Mouse (Mus musculus) liver, embryonic 11.5 days (tissue): ENCODE data around the gene Fto. TPM values are rescaled to one million over a fixed set of nuclear protein-coding genes. Genes with fewer than 3 reads are reported as not detected.
A peak's percentile ranks its signal among the peaks of the same experiment; 100 is the strongest.

ENCODE experiments used
- ATAC-seq: fragments of 200-750 bp; cut with Nextera tagmentation; replicated peaks from 2 replicates; pipeline ENCODE4 v1.8.0; 2017; ENCODE audit warnings: moderate number of reproducible peaks, mild to moderate bottlenecking, moderate TSS enrichment, moderate library complexity; ENCODE audit not compliant: low FRiP score
- DNase-seq: peaks from one replicate; pipeline ENCODE4 v3.0.0-alpha.2; 2017; ENCODE audit warnings: low spot score
- H3K27ac ChIP-seq: fragments of 300-500 bp; sonication (generic); 2 replicates; pipeline ENCODE4 v1.5.1; 2014; ENCODE audit warnings: mild to moderate bottlenecking, low read depth, low read length, control low read depth
- H3K27me3 ChIP-seq: fragments of 300-500 bp; sonication (generic); replicated peaks from 2 replicates; pipeline ENCODE4 v1.6.1; 2014; ENCODE audit warnings: low read length, mixed read lengths; ENCODE audit not compliant: control insufficient read depth, insufficient read depth
- H3K36me3 ChIP-seq: fragments of 300-500 bp; sonication (generic); 2 replicates; pipeline ENCODE4 v1.6.1; 2014; ENCODE audit warnings: mild to moderate bottlenecking, low read length, moderate library complexity, mixed read lengths; ENCODE audit not compliant: control insufficient read depth, insufficient read depth
- H3K4me1 ChIP-seq: fragments of 300-500 bp; sonication (generic); replicated peaks from 2 replicates; pipeline ENCODE4 v1.6.1; 2014; ENCODE audit warnings: low read length, mixed read lengths; ENCODE audit not compliant: control insufficient read depth, insufficient read depth
- H3K4me2 ChIP-seq: fragments of 300-500 bp; sonication (generic); 2 replicates; pipeline ENCODE4 v1.6.1; 2014; ENCODE audit warnings: mild to moderate bottlenecking, control low read depth, moderate library complexity
- H3K4me3 ChIP-seq: fragments of 300-500 bp; sonication (generic); 2 replicates; pipeline ENCODE4 v1.5.1; 2014; ENCODE audit warnings: low read depth, low read length, control low read depth
- H3K9ac ChIP-seq: fragments of 300-500 bp; sonication (generic); 2 replicates; pipeline ENCODE4 v1.6.1; 2014; ENCODE audit warnings: low read depth, low read length, control low read depth
- H3K9me3 ChIP-seq: fragments of 300-500 bp; sonication (generic); 2 replicates; pipeline ENCODE4 v1.6.1; 2016; ENCODE audit warnings: low read length, inconsistent platforms, mixed read lengths; ENCODE audit not compliant: control insufficient read depth
- WGBS: fragments of 180-500 bp; shearing (Covaris S2); extraction: QIAGEN DNeasy Blood & Tissue Kit; methylation state at CpG from one replicate; pipeline ENCODE4 v1.1.7; 2014; 5-methylcytosine and 5-hydroxymethylcytosine counted together
- polyA plus RNA-seq: library from polyadenylated mRNA; unstranded; fragments of >200 nt; fragmentation: Nextera tagmentation; extraction: Ambion mirVana; gene quantifications from 2 replicates; pipeline ENCODE4 v1.2.1, GENCODE M21; 2014

The Fto gene
- polyA plus RNA-seq, 1 experiment from 2014 or later: 56.1 TPM

DNA sequence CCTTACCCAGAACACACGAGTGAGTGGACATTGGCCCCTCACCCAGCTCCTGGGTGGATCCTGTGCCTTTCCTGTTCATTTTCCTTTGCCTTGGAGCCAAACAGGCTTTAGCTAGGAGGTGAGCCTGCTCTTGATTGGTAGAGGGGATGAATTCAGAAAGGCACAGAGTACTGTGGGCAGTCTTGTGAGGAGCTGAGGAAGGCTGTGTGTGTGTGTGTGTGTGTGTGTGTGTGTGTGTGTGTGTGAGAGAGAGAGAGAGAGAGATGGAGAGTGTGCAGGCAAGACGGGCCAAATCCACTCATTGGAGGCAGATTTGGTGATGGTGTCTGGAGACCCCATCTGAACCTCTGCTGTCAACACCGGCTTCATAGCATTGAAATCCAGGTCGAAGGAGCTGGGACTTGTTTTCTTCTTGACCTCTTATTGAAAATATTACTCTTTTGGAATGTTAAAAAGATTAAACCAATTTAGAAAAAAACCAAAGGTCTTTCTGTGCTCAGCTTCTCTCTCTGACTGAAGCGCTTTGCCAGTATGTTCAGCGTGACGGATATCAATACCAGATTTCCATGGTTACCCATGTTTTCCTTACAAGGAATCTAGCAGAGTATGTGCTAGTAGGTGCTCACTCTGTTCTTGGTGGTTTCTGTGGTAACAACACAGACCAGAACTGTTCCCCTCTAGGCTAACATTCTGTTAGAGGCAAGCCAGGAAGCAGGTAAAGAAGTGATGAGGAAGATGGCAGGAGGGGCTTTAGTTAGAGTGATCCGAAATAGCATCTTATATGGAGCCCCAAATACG, 59.7 kb downstream of the Fto start:
- Histone ChIP-seq H3K4me3 (no peak overlapping the region), H3K27ac (no peak overlapping the region), H3K27me3 (no peaks in the 10 kb centered on the region), H3K4me1 (peaks cover 34% of the 10 kb centered on the region), H3K9ac (no peak overlapping the region), H3K4me2 (no peak overlapping the region), H3K36me3 (no peaks in the 10 kb centered on the region), H3K9me3 (no peaks in the 10 kb centered on the region)
- DNase-seq (no peak), ATAC-seq (no peak)
- 86% methylated on average over 9 of the region's 9 CpGs for WGBS

DNA sequence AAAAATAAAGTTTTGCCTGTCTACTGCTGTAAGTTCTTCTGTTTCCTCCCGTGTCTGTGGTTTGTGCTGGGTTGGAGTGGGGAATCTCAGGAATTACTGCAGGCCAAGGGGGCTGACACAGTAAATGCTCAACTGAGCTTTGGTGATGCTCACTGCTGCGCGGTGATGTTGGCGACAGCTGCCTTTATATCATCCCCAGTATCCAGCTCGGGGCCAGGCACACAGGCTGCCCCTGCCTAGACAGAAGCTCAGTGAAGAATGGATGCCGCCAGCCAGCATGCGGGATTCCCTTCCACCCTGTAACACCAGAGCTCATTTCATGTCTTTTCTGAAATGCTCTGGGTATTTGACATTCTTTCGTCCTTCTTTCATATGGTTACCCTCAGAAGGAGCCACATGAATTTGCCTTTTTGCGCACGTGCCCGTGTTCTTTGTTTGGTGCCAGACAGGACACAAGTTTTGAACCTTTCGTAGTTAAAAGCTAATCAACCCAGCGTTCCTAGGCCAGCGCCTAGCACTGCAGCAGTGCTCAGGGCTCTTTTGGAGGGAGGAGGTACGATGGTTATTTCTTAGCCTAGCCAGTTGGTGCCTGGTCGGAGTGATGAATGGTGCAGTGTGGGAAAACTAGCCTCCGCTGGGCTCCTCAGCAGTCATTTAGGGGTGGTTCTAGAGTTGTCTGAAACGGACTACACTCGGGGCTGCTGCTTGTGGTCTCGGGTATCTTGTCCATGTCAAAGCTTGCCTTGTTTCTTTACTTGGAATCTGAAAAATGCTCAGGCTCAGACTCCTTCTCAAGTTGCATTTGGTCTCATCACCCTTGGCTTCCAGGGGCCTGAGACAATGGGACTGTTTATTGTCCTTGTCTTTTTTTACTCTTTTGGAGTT, 62.0 kb downstream of the Fto start:
- no peak for DNase-seq
- Histone ChIP-seq H3K27me3 (no peaks in the 10 kb centered on the region), H3K4me1 (peaks cover 49% of the 10 kb centered on the region), H3K4me2 (no peak overlapping the region), H3K9me3 (no peaks in the 10 kb centered on the region), H3K27ac (no peak overlapping the region), H3K4me3 (no peak overlapping the region), H3K36me3 (no peaks in the 10 kb centered on the region), H3K9ac (no peak overlapping the region)
- no peak for ATAC-seq
- WGBS: 65% methylated on average over 20 of the region's 20 CpGs

DNA sequence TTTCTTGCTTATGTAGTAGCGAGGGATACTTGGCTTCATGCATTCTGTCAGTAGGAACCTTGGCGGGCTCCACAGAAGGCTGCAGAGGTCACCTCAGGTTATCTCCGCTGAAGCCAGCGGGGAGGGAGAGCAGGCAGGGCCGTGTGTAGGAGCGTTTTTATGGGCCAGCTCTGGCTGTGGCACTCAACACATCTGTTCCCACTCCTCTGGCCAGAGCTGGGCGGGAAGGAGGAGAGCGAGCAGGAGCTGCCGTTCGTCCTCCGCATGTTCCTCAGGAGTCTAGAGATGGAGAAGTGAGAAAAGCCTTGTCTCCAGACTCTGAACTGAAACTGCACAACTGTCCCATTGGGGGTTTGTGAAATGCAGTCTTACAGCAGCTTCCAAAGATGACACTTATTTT, 63.5 kb downstream of the Fto start:
- peaks cover 57% of the 10 kb centered on the region for H3K4me1 ChIP-seq
- H3K27me3 ChIP-seq: no peaks in the 10 kb centered on the region
- no peak overlapping the region for H3K4me3 ChIP-seq
- no peaks in the 10 kb centered on the region for H3K9me3 ChIP-seq
- no peak for DNase-seq
- peak; percentile 38; the same call in 1 of the 2 replicates for ATAC-seq
- WGBS: 20% methylated on average over 11 of the region's 11 CpGs
- no peaks in the 10 kb centered on the region for H3K36me3 ChIP-seq
- no peak overlapping the region for H3K27ac ChIP-seq
- H3K4me2 ChIP-seq: peak overlapping the region; percentile 40
- no peak overlapping the region for H3K9ac ChIP-seq

DNA sequence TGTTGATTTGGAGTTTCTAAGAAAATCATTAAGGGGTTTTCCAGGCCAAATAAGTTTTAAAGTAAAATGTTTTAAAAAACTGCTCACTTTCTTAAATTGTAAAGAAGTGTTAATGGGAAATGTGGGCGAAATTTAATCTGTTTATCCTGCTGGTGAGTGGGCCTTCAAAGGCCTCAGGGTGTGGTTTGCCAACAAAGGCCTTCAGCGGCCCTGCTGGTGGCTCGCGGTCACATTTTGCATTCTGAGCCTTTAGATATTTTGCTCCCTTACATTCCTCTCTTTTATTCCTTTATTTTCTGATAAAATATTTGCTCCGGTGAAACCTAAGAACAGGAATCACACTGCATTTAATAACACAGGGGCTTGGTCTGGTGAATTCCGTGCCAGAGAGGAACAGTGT, 64.0 kb downstream of the Fto start:
- H3K9ac ChIP-seq: no peak overlapping the region
- H3K4me3 ChIP-seq: no peak overlapping the region
- no peaks in the 10 kb centered on the region for H3K27me3 ChIP-seq
- peak overlapping the region; percentile 28 for H3K4me2 ChIP-seq
- peaks cover 59% of the 10 kb centered on the region for H3K4me1 ChIP-seq
- no peaks in the 10 kb centered on the region for H3K36me3 ChIP-seq
- H3K9me3 ChIP-seq: no peaks in the 10 kb centered on the region
- 49% methylated on average over 6 of the region's 6 CpGs for WGBS
- no peak overlapping the region for H3K27ac ChIP-seq
- DNase-seq: no peak
- ATAC-seq: no peak

DNA sequence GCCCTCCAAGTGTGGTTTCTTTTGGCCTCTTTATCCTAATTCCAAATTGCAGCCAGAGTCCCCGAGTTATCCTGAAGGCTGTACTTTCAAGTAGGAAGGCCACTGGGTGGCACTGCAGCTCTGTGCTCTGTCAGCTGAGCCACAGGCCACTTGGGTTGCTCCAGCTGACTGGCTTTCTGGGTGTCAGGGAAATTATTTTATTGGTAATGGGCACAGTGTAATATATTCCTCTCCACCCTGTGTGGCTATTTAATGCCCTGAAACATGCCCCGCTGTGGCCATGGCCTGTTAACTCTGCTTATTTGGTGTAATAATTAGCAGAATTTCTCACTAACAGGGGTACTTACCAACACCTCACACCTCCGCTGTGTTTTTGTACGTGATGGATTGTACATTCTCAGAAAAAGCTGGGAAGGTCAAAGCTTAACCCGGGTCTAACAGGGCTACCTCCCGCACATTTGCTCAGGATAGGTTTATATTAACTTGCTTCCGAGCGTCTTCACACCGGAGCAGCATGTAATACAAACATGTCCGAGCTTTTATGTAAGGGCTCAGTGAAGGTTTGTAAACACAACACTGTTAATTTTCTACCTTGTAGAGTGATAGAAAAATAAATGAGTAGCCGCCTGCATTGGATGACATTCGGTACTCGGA, 65.6 kb downstream of the Fto start:
- no peaks in the 10 kb centered on the region for H3K36me3 ChIP-seq
- no peak overlapping the region for H3K9ac ChIP-seq
- 60% methylated on average over 13 of the region's 13 CpGs for WGBS
- no peaks in the 10 kb centered on the region for H3K27me3 ChIP-seq
- peaks cover 59% of the 10 kb centered on the region for H3K4me1 ChIP-seq
- peak; percentile 64 for DNase-seq
- peak overlapping the region; percentile 12; the same call in 1 of the 2 replicates for H3K4me2 ChIP-seq
- H3K4me3 ChIP-seq: no peak overlapping the region
- ATAC-seq: peak; percentile 34; the same call in 1 of the 2 replicates
- no peak overlapping the region for H3K27ac ChIP-seq
- H3K9me3 ChIP-seq: no peaks in the 10 kb centered on the region

DNA sequence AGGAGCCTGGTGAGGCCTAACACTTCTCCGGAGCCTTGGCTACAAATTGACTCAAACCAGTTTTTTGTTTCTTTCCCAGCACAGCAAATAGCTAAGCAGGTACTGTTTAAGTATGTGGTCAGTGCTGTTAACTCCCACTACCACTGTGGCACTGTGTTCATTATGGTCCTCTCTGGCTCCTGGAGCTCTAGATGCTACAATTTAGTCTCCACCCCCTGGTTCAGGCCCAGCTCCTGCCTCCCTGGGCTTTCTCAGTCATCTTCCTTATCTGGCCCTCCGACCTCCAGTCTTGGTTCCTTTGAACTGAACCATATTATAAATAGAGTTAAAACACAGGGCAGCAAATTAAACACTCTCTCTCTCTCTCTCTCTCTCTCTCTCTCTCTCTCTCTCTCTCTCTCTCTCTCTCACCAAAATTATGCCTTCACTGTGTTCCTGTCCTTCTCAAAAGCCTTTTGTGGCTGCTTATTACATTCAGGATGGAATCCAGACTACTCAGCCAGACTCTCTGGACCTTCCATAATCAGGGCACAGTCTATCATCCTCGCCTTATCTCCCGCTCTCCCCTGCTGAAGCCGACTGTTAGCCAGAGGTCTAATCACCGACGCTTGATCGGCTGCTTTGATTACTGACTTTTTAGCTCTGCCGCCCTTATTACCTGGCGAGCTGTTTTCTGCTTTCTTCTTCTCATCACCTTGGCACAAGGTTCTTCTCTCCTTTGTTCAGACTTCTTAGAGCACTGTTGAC, 67.6 kb downstream of the Fto start:
- WGBS: 22% methylated on average over 10 of the region's 10 CpGs
- DNase-seq: no peak
- Histone ChIP-seq H3K4me3 (no peak overlapping the region), H3K36me3 (no peaks in the 10 kb centered on the region), H3K27ac (peak overlapping the region; percentile 8; the same call in 1 of the 2 replicates), H3K4me2 (peak overlapping the region; percentile 39; the same call in 1 of the 2 replicates), H3K4me1 (peaks cover 56% of the 10 kb centered on the region), H3K9ac (no peak overlapping the region), H3K9me3 (no peaks in the 10 kb centered on the region), H3K27me3 (no peaks in the 10 kb centered on the region)
- ATAC-seq: no peak

DNA sequence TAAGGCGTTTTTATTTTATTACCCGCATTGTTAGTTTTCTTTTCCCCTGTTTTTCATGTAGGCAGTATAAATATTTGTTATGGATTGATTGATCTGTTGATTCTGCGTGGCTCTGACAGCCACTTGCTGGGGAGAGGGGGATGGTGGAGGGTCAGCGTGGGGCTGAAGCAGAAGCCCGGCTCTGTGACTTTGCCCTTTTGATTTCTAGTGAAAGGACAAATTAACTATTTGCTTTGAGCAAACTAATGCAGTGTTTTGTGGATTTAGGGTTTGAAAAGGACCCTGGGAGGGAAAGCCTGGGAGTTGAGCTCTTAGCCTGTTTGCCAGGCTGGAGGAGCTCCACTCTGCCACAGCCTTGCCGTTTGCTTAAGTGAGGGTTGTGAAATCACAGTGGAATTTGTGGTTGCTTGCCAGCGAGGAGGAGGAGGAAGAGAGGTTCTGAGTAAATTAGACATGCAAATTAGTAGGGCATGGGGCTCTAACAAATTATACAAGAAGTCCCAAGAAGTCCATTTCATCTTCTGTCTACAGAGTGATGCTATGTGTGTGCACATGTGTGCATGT, 68.3 kb downstream of the Fto start:
- 29% methylated on average over 7 of the region's 7 CpGs for WGBS
- H3K4me3 ChIP-seq: no peak overlapping the region
- H3K4me1 ChIP-seq: peaks cover 49% of the 10 kb centered on the region
- DNase-seq (no peak), ATAC-seq (0 out of 2 replicates have a peak, but pooled peaks have one; percentile 37)
- no peaks in the 10 kb centered on the region for H3K27me3 ChIP-seq
- H3K4me2 ChIP-seq: peak overlapping the region; percentile 39
- no peaks in the 10 kb centered on the region for H3K9me3 ChIP-seq
- H3K36me3 ChIP-seq: no peaks in the 10 kb centered on the region
- H3K9ac ChIP-seq: no peak overlapping the region
- H3K27ac ChIP-seq: peak overlapping the region; percentile 13; the same call in 1 of the 2 replicates

DNA sequence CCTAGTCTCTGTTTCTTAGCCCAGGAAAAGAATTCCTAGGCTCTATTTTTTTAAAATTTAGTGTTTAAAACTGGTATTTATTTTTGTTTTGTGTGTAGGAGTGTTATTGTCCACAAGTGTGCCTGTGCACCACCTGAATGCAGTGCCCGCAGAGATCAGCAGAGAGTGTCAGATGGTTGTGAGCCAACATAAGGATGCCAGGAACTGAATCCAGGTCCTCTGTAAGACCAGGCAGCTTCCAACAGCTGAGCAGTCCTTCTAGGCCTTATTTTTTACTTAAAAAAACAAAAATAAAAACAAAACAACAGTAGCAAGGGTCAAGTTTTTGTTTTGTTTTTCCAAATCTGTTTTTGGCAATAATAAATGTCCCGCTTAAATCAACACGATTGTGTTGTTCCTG, 69.9 kb downstream of the Fto start:
- Histone ChIP-seq H3K9ac (no peak overlapping the region), H3K36me3 (no peaks in the 10 kb centered on the region), H3K9me3 (no peaks in the 10 kb centered on the region), H3K27ac (no peak overlapping the region), H3K4me3 (no peak overlapping the region), H3K4me1 (peaks cover 33% of the 10 kb centered on the region), H3K4me2 (no peak overlapping the region), H3K27me3 (no peaks in the 10 kb centered on the region)
- ATAC-seq (no peak), DNase-seq (no peak)
- WGBS: 85% methylated on average over 3 of the region's 3 CpGs
